Mouse (Mus musculus) right cerebral cortex, postnatal 36 days (tissue): ENCODE data around the gene Azin2.

Experiments
- DNase-seq, 2 experiments: peaks; one replicate each; pipeline ENCODE4 v3.0.0; 2022; ENCODE audit warnings: low spot score in 2 of 2, mixed read lengths in 1 of 2

The Azin2 gene

DNA sequence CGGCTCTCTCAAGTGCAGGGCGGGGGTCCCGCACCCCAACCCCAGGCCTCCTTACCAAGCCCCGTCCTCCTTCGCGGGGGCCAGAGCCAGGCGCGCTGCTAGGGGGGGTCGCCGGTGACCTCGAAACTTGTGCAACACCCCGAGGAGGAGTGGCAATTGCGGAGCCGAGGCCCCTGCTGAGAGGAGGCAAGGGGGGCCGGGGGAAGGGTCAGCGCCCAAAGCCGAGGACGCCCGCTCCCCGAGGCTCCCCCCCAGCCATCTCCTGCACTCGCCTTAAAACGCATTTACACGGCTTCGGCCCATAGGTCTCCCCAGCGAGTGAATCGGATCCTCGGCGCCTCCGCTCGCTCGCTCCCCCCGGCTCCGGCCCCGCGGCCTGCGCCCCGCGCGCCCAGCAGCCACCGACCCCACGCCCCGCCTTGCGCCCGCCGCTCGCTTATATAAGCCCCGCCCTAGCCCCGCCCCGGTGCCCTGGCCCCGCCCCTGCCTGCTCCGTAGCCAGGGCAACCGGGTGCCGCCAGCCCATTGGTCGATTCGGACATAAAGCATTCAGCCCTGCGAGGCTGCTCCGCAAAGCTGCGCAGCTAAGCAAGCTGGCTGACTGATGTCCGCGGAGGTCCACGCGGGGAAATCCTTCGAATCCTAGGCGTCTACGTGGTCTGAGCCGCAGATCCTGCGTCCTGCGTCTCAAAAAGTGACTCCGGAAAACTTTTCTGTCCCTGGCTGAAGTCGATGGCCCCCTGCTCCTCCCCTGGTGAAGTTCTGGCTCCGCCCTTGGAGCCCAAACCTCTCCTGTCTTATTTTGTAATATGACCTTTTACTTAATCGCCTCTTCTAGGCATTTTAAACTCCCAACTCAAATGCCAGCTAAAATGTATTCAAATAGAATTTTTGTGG is at the start of gene Azin2:
Gene Azin2, minus strand, starts transcription at position 414 of the 897 bp plus-strand sequence.
- DNase-seq, result peak; percentile 82 to 86

DNA sequence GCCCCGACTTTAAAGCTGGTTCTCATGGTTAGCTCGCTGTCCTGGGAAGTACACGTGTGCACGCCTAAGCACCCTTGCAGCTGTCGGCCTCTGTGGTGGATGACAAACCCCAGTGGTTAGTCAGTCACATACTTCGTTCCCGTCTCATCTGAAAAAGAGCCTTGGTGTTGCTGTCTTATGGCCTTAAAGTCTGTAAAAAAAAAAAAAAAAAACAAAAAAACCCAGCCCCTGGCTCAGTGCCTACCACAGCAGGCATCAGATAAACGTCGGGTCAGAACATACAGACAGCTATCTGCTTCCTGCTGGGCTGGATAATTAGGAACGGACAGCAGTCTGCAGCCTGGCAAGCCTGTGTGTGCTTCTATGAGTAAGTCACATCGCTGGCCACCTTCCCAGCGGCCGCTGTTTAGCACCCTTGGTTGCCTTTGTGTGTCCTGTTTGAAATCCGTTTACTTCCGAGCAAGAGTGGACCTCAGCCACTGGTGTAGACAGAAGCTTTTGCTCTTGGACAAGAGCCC is 49.4 kb upstream of the Azin2 start:
- no peak for DNase-seq

DNA sequence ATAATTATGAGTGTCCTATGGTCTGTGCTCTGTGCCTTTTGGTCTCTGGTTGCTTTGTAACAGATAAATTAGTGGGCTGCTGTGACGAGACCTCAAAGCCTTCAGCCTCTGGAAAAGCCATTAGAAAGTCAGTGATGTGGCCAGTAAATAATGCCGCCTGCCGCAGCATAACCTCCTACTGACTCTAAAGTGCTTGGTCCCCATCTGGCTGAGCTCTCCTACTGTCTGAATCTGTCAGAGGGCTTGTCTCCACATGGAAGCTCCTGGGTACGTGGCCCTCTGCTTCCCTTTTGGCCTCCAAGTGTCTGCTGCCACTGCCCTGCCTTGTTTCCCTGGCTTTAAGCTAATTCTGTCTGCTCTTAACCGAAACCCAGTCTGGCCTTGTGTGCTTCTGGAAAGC is 47.3 kb upstream of the Azin2 start:
- no peak for DNase-seq

DNA sequence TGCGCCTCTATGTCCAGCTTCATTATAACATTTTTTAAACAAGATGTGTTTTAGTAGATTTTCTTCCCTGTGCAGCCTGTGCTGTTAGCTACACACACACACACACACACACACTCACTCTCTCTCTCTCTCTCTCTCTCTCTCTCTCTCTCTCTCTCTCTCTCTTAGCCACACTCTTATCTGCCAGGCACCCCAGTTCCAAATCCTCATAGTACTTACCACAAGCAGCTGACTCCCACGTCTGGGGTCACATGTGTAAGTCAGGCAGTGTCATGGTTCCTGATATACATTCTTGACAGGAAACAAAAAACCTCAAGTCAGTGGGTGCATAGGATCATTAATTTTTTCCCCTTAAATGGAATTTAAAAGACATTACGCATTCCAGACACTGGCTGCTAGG is 46.4 kb upstream of the Azin2 start:
- DNase-seq, result no peak

DNA sequence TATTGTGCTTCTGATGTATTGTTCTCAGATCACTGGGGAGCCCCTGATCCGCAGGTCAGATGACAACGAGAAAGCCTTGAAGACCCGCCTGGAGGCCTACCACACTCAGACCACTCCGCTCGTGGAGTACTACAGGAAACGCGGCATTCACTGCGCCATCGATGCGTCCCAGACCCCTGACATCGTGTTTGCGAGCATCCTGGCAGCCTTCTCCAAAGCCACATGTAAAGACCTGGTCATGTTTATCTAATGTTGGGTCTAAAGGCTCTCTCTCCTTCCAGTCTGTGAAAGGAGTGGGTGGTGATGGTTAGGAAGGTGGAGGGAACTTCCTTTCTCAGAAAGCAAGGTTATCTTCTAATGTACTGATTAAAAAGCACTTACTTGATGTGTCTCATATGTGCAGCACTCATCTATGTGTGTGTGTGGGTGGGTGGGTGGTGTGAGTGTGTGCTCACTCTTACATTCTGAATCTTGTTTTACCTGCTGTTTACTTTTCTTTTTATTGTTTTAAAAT is 45.8 kb upstream of the Azin2 start:
- no peak for DNase-seq

DNA sequence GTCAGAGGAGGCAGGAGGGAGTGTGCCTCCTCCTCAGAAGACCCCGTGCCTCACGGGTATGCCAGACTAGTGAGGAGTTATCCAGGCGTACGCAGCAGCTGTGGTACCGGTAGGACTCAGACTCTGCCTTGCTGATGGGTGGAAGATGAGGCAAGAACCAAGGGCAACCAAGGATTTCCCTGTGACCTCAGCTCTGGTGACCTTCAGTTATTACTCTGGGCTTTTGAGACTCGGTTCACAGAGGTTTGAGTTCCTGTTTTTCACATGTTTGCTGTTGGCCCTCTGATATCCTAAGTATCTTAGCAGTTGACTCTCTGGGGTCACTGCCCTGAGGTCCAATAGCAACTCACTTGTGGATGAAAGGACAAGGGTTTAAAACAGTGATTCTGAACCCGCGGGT is 41.5 kb upstream of the Azin2 start:
- DNase-seq, result no peak

DNA sequence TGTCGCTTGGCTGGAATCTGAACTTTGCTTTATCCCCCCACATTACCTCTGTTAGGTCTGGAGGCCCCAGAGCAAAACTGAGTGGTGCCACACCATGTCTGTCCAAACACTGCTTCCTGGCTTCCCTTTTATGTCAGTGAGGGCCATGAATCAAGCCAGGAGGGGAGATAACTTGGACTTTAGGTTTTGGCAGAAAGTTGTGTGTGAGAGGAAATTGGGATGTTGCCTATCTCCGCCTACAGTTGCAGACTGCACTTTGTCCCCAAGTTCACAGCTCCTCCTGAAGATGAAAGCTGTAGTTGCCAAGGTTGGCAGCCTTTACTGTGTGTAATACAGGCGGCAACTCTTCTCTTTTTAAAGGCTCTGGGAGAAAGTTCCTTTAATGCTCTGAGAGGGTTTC is 38.5 kb upstream of the Azin2 start:
- DNase-seq, result no peak

DNA sequence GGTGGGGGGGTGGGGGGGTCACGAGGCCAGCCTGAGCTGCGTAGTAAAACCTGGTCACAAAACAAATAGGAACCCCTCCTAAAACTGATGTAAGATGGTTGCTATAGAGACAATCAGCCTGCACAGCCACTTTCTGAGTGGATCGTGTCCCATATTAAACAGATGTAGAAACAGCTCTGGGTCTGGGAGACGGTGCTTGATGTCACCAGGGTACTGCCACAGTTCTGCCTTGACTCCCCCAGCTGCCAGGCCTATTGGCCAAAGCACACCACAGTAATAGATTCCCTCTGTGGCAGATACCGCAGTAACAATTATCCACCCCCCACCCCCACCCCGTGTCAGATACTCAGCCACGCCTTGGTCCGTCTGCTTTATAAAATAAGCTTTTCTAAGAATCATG is 36.2 kb upstream of the Azin2 start:
- DNase-seq, result no peak

DNA sequence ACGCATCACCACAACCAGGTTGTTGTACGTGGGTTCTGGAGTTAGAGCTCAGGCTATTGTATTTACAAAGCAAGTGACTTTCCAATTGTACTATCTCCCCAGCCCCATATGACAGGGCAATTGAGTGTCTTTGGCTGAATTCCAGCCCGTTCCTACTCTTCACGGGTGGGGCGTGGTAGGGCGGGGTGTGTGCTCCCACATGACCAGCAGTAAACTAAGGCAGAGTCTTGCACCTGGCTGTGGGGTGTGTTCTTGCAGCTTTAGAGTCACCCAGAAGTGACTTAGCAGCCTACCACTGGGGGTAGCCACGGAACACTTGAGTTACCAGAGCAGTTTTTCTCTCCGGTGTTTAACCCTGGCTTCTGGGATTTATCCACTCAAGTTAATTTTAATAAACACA is 35.0 kb upstream of the Azin2 start:
- DNase-seq, result no peak

DNA sequence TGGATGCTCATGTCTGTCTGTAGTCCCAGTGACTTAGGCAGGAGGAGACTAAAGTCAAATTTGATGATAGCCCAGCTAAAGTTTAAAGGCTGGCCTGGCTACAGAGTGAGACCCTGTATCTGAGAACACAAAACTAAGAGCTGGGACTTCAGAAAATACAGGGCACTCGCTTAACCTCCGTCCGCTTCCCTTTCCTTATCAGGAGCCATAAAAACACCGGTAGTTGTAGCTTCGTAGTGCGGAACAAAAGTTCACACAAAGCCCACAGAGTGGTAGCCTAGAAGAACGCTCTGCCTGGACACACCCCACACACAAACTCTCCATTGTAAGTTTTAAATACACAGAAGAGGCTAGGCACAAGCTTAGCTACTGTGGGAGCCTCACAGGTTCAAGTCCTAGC is 33.0 kb upstream of the Azin2 start:
- no peak for DNase-seq

DNA sequence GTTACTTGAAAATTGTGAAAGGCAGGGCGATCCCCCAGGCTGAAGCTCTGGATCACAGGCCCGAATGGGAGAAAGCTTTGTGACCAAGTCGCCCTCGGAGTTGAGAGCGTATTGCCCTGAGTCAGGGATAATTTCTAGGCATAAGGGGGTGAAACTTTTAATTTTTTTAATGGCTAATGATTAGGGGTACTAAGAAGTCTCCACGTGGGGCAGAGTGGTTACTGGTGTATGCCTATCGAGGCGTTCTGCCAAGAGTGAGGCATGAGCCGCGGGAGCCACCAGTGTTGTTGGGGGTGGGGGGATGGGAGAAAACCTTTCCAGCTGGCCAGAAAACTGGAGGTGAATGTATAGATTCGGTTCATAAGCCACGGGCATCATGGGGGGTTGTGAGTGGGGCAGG is 31.4 kb upstream of the Azin2 start:
- no peak for DNase-seq

DNA sequence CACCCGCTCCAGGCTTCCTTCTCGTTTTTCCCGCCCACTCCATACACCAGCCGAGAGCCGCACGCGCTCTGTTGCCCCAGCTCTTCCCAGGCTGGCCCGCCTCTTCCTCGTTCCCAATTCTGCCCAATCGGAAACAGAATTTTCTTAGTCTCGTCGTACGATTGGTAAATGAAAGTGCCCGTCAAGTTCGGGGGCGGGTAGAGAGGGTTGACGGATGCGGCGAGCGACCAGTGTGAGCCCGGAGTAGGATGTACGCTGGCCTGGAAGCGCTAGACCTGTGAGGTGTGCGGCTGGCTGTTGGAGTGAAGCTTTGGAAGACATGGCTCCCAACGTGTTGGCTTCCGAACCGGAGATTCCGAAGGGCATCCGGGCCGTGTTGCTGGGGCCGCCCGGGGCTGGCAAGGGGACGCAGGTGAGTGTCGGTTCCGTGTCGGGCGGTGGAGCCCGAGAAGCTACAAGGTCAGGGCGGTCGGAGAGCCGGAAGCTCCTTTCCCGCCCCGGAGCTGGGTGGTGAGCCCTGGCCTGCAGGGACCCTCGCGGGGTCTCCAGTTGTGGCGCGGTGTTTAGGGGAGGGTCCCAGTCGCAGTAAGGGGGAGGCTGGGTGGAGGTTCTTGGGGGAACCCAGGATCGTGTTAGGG is 30.9 kb upstream of the Azin2 start:
- DNase-seq, result peak; percentile 90 to 92

DNA sequence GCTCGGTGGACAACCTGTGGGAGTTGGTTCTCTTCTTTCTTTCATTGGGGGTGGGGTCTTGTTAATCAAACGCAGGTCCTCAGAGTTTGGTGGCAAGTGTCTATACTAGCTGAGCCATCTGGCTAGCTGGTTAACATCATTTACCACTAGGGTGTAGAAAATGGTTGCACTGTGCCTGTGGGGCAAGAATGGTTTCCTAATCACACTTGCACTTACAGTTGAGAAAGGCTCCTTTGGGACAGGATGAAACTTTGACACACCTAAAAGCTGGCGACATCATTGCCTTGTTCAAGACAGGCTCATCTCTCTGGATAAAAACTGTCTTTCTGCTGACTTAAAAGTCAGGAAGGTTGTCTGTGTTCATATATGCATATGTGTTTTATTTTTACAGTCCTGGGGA is 29.9 kb upstream of the Azin2 start:
- DNase-seq, result no peak

DNA sequence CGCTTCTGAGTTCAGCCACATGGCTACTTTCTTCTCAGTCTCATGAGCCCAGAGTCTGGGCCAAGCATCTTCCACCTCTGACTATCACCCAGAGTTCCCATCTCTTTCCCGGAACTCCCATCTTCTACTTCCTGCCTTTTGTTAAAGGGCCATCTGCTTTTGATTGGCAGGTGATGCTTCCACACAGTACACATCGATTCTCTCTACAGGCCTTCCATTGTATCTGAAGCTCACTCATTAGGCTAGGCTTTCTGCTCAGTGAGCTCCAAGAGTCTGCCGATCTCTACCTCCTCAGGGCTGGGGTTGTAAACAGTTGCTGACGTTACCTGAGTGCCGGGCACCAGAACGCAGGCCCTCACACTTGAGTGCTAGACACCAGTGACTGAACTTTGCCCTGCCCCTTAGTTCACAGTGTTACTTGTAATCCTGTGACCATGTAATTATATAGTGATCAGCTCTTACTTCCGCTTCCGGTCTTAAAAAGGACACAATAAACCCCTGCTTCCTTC is 29.3 kb upstream of the Azin2 start, which contains the start of gene Ak2:
Gene Ak2, plus strand, starts transcription at position 459 of the 509 bp plus-strand sequence.
- no peak for DNase-seq

DNA sequence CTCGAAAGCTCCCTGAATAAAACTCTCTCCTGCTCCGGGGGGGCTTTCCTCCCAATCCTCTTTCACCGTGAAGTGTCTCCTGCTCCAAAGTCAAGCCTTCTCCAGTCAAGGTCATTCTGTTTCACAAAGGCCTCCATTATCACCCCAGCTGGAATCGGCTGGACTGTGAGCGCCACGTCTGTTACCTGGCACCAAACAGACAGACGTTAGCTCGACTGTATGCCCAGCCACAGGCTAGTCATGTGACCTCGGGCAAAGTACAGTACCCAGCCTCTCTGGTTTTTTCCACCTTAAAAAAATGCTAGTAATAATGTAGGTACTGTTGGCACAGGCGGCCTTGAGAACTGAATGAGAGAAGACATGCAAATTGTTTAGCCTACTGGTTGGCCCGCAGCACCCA is 27.4 kb upstream of the Azin2 start:
- DNase-seq, result no peak

DNA sequence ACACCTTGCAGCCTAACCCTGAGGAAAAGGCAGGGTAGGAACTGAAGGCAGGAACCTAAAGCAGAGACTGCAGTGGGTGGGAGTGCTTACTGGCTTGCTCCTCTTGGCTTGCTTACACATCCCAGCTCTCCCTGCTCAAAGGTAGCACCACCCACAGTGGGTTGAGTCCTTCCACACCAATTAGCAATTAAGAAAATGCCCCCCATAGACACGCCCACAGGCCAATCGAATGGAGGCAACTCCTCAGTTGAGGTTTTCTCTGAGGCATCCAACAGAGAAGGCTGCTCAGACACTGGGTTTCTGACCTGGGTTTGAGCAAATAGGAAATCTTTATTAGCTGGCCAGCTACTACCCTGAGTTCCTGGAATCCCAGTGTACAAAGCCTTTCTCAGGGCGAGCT is 26.7 kb upstream of the Azin2 start:
- no peak for DNase-seq

DNA sequence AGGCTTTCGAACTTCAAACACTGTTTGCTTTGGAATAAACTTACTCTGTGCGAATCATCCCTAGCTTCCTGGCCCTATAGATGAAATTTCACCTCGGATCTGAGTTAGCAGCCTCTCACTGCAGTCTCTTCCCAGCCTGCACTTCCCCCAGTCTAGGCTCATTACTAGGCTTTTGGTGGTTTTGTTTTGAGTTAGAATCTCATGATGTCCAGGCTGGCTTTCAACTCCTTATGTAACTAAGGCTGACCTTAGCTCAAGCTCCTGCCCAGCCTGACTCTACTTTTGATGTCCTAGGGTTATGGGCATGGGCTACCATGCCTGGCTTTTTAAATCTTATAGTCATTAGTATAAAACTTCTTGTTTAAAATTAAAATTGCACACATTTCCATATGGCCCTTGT is 22.4 kb upstream of the Azin2 start:
- DNase-seq, result no peak

DNA sequence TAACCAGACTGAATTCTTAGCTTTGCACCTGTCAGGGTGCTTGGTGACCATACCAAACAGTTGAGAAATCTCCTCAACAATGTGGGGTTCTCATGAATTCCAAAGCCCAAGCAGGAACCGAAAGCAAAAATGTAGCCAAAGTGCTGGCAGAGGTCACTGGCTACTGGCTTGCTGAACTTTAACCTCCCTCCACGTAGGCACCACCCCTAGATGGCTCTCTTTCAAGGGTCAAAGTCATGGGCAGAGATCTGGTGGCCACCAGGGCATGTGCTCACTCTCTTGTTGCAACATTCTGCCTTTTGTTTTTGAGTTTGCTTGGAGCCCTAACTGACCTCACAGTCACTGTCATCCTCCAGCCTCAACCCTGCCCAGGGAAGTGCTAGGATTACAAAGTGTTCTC is 21.4 kb upstream of the Azin2 start:
- DNase-seq, result no peak

DNA sequence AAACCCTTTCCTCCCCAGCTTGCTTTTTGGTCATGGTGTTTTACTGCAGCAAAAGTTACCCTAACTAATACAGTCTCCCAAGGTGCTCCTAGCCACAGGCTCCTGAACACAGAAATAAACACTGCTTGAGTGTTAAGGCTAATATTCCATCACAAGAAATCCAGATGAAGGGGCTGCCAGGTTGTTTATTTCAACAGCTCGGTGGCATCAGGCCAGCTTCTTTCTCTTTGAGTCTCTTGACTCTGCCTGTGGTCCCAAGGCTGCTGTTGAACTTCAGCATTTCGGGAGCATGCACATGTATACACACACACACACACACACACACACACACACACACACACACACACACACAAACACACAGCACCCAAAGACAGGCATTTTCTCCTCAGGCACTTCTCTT is 20.9 kb upstream of the Azin2 start:
- DNase-seq, result no peak

DNA sequence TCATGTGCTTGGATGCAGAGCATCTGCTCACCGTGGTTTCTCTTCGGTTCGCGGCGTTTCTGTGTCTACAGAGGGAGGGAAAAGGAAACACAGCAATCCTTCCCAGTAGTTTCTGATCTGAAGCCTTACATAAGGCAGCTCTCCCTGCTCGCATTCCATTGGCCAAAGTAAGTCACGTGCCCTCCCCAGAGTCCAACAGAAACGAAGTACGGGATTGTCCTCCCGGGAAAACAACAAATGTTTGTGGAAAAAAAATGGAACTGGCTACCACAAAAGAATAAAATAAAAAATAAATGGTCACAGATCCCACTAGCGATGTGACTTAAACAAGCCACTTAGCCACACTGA is 19.6 kb upstream of the Azin2 start:
- no peak for DNase-seq

DNA sequence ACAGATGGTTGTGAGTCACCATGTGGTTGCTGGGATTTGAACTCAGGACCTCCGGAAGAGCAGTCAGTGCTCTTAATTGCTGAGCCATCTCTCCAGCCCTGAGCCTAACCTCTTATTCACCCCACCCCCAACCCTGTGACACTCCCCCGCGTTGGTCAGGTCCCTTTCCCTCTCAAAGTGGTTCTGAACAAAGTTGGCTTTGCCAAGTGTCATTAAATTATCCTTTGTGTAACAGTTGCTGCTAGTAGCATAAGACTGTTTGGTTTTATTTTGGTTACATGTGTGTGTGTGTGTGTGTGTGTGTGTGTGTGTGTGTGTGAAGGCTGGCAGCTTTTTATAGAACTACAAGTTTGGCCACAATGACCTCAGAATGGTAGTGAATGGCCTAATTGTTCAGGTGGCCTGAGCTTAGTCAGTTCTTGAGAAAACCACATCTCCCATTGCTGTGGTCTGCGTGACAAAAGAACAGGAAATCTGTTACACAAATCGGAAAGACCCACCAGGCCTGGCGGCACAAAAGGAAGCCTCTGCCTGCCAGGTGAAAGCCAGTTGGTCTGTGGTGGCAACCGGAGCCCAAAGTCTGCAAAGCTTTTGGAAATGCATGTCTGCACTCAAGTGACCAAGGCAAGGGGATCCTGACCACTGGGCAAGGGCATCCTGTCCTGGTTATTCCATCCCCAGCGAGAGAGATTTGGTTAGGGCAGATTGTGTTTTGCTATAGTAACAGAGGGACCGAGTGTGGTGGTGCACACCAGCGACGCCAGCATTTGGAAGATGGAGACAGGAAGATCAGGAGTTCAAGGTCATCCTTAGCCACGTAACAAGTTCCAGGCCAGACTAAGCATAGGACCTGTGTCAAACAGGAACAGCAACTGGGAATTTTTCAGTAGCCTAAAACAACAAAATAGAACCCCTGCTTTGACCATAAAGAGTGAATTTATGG is 18.9 kb upstream of the Azin2 start:
- DNase-seq, result no peak

DNA sequence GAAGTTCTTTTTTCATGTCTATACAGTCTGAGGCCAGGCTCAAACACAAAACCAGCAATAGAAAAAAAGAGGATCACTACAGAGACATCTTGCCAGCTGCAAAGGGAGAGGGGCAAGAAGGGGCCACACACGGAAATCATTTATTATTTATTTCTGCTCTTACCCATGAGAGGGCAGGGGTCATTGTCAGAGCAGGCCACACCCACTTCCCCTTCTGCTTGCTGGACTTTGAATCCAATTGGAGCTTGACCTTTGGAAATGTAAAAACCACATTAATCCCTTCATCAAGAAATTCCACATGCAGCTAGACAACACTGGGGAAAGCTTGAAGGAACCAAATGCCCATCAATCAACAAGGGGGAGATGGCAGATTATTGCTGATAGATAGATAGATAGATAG is 16.4 kb upstream of the Azin2 start:
- DNase-seq, result no peak
